Mouse (Mus musculus): Measurements from ENCODE around the gene Megf8.

Megf8 gene

DNA sequence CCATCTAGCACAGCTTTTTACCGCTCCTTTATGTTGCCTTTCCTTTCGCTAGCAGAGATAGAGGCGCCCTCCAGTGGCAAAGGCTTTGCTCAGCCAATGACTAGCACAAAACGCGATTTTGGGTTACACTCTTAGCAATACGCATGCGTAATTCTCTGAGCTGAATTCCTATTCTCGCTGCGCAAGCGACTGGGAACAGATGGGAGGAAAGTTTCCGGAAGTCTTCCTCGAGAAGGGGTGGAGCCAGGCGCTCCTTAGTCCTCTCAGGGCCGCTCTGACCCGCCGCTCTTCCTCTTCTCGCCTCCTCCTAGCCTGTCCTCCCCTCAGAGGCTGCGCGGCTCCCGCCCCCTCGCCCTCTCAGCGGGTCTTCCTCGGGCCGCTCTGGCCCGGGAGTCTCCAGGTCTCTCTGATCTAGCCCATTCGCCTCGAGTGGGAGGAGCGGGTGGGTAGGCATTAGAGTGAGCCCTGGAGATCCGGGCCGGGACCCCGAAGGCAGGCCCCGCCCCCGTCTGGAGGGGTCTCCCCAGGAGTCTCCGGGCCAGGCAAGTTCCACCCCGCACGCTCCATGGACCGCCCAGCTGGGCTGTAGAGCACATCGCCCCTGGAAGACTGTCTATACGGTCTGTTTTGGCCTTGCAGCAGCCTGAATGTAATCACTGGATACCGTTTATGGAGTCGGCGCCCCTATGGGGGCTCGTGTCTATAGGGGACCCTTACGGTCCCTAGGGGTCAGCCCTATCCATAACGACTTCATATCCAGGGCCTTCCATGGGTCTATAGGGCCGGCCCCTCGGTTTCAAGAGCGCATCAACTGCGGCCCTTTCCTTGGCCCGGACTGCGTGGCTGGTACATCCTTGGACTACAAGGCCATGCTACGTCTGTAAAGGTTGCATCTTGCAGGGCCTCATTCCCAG is at the start of gene Megf8:
Gene Megf8 (plus strand): TSS at position 633 of the 914 bp plus-strand sequence.
- DNase-seq (ENCODE audit: low spot score): peak; percentile 73

DNA sequence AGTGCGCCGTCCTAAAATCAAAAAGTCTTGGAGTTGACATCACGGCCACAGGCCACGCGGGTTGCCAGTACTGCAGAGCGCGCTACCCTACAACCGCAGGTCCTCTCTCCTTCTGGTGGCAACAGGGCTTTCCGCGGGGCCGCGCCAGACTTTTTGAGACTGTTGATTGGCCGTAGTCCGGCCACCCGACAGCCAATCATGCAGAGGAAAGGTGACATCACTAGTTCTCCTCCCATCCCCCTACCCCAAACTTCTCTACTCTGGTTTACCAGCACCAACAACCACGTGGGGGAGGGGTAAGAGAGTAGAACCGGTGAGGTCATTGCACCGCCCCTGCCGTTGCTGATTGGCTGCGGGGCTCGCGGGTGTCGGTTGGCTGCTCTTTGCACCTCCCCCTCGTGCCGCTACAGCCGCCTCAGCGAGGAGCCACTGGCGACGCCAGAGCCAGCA is 49.6 kb upstream of the Megf8 start, which contains the start of gene Cic:
Gene Cic (plus strand): TSS at position 404 of the 450 bp plus-strand sequence.
- DNase-seq (ENCODE audit: low spot score): no peak

DNA sequence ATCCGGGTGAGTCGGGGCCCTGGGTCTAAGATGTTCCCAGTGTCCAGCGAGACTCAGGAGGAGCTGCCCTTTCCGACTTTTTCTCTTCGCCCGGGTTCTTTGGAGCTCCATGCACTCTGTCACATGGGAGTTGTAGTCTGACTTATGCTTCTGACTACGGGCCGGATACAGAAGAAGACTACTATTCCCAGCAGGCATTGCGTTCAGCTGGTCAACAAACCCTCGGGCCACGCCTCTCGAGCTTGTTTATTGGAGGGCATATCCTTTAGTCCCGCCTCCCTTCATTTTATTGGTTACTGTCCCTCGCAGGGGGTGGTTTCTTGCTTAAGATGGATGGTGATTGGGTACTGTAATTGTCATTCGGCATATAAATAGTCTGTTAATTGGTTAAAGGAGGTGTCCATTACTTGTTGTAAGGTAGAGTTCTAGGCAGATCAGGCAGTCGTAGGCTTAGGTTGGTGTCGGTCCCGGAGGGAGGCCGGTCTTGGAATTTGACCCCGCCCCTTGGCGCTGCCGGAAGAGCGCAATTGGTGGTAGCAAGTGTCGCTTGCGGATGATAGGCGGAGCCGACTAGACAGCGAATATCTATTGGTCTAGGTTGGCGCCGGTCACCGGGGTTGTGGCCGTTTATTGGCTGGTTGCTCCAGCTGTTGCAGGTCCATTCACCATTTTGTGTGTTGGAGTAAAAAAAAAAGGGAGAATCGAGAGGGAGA is 49.1 kb upstream of the Megf8 start:
- peak; percentile 98 for DNase-seq (ENCODE audit: low spot score)

DNA sequence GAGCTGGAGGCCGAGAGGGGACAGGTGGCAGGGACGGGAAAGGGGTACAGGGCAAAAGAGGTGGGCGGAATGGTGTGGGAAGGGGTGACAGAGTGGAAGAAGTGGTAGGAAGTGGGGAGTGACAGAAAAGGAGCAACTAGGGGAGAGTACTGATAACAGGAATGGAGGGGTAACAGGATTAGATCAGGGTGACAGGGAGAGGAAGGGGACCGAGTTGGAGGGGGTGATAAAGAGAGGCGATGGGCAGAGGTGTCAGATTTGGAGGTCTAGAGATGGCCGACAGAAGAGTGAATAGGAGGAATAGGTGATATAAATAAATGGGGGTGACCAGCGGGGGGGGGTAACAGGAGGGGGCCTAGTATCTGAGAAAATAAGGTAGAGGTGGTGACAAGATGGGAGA is 48.4 kb upstream of the Megf8 start:
- no peak for DNase-seq (ENCODE audit: low spot score)

DNA sequence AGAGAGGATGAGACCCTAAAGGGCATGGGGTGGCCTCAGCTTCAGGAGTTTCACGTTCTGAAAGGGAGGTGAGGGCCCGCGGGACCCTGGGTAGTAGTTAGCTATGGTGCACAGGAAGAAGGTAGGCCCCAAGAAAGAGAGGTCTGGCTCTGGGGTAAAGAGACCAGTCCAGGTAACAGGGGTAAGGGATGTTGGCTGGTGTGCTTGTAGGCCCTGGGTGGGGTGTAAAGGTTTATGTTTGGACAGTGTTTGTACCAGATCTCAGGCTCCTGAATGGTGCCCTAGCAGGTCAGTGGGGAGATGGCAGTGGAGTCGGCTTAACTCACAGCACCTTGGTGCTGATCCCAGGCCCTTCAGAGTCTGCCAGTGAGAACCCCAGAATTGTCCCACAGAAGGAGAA is 47.9 kb upstream of the Megf8 start:
- peak; percentile 2 for DNase-seq (ENCODE audit: low spot score)

DNA sequence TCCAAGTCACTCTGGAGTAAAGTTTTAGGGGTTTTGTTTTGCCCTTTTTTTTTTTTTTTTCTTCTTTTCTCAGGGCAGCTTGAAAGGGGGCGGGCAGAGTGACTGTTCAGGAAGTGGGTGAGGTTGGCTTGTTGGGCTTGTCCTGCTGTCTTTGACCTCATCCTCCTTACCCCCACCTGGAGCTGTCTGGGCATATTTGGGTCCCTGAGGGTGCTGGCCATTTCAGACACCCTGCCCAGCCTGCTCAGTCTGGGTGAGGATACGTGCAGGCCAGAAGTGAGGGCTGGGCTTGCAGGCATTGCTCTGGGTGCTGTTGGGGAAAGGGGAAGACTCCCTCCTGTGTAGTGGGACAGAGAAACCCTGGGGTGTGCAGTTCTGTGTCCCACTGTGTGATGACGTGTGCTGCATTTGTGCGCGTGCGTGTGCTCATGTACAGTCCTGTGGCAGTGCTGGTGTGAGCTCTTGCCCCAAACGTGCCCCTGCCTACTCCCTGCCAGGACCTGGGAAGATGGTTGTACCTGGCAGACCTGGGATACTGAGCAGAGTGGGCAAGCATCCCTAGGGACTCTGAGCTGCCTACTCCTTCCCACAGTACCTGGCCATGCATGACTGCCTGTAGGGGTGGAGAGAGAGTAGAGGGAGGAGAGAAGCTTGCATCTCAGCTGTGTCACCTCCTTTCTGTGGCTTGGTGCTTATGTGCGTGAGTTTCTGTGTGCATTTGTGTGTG is 47.3 kb upstream of the Megf8 start:
- DNase-seq (ENCODE audit: low spot score): peak; percentile 1

DNA sequence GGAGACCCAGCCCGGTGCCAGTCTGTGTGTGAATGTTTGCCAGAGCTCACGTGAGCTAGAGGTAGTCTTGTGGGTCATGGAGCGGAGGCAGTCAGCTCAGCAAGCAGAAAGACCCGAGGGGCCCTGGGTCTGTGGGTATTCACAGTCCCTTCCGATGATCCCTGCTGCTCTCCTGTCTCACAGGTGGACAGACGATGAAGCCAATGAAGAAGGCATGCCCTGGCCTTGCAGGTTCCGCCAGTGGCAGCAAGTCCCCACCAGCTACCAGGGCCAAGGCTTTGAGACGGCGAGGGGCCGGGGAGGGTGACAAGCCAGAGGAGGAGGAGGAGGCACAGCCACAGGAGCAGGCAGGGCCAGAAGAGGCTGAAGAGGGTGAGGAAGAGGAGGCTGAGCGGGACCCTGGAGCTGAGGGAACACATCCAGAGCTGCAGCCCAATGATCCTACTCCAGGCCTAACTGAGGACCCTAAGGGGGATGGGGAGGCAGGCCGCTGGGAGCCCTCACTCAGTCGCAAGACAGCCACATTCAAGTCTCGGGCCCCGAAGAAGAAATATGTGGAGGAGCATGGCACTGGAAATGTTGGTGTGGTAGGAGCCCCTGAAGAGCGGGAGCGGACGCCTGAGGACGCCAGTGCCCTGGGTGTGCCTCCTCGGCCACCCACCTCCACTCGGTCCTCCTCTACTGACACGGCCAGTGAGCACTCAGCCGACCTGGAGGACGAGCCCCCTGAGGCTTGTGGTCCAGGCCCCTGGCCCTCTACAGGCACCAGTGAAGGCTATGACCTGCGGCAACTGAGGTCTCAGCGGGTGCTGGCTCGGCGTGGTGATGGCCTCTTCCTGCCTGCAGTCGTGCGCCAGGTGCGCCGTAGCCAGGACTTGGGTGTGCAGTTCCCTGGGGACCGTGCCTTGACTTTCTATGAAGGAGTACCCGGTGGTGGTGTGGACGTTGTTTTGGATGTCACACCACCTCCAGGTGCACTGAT is 46.0 kb upstream of the Megf8 start:
- DNase-seq (ENCODE audit: low spot score): no peak

DNA sequence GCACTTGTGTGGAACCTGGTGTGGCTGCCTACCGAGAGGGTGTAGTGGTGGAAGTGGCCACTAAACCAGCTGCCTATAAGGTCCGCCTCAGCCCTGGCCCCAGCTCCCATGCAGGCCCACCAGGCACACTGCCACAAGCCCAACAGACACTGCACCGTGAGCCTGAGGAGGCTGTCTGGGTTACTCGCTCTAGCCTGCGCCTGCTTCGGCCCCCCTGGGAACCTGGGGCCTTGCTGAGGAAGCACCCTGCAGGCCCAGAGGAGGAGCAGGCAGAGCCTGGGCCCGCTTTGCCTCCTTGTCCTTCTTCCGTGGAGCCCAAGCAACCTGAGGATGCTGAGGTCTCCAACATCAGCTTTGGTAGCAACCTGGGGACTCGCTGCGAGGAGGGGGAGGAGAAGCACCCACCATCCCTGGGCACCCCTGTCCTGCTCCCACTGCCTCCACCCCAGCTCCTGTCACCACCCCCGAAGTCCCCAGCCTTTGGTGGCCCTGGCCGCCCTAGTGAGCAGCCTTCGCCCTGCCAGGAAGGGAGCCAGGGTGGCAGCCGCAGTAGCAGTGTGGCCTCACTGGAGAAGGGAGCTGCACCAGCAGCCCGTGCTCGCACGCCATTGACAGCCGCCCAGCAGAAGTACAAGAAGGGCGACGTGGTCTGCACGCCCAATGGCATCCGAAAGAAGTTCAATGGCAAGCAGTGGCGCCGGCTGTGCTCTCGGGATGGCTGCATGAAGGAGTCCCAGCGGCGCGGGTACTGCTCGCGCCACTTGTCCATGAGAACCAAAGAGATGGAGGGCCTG is 45.1 kb upstream of the Megf8 start:
- no peak for DNase-seq (ENCODE audit: low spot score)

DNA sequence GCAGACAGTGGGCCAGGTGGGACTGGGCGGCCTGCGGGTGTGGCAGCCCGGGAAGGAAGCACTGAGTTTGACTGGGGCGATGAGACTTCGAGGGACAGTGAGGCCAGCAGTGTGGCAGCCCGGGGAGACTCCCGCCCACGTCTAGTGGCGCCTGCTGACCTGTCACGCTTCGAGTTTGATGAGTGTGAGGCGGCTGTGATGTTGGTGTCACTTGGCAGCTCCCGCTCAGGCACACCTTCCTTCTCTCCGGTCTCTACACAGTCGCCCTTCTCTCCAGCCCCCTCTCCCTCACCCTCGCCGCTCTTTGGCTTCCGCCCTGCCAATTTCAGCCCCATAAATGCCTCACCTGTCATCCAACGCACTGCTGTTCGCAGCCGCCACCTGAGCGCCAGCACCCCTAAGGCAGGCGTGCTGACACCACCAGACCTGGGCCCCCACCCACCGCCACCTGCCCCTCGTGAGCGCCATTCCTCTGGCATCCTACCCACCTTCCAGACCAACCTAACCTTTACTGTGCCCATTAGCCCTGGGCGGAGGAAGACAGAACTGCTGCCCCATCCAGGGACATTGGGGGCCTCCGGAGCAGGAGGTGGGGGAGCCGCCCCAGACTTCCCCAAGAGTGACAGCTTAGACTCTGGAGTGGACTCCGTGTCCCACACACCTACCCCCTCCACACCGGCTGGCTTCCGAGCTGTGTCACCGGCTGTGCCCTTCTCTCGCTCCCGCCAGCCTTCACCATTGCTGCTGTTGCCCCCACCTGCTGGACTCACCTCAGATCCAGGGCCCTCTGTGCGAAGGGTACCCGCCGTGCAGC is 44.3 kb upstream of the Megf8 start:
- DNase-seq (ENCODE audit: low spot score): no peak

DNA sequence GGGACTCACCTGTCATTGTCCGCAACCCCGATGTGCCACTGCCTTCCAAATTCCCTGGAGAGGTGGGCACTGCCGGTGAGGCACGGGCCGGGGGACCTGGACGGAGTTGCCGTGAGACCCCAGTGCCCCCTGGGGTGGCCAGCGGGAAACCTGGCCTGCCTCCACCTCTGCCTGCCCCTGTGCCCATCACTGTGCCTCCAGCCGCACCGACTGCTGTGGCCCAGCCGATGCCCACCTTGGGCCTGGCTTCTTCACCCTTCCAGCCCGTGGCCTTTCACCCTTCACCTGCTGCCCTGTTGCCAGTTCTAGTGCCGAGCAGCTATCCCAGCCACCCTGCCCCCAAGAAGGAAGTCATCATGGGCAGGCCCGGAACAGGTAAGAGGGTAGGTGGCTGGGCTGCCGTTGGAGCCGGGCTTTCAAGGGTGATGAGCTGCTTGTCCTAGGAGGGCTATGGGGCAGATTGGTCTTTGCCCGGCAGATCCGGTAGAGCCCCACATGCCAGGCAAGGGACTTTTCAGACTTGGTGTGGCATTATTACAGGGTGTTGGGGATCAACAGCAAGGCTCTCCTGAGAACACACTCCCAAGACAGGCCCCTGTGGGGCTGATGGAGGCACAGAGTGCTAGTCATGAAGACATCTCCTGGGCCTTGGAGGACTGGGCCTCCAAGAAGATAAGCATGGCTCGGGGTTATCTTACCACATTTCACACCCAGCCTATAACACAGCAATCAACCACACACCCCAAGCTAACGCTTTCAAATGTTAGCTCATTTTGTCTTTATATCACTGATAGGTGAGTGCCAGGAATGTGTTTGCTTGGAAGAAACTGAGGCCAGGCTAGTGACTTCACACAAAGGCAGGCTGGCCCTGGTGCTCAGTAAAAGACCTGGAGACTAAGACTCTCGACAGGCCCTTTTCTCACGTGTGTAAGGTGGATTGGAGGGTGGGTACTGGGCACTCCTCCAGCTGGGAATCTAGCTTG is 43.4 kb upstream of the Megf8 start:
- DNase-seq (ENCODE audit: low spot score): no peak

DNA sequence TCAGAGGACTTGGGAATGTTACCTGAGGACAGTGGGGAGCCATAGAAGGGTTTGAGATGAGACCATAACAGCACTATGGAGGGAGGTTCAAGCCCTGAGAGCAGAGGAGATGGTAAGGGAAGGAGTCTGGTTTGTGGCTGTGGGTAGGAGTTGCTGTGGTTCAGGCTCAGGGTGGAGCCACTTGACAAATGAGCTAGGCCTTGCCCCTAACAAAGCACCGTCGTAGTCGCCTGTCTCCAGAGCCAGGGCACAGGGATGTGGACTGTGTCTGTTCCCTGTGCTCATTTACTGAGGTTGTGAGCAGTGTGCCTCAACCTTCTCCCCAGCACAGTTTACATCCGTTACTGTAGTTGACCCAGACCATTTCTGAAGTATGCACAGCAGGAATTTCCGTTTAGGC is 42.4 kb upstream of the Megf8 start:
- DNase-seq (ENCODE audit: low spot score): no peak

DNA sequence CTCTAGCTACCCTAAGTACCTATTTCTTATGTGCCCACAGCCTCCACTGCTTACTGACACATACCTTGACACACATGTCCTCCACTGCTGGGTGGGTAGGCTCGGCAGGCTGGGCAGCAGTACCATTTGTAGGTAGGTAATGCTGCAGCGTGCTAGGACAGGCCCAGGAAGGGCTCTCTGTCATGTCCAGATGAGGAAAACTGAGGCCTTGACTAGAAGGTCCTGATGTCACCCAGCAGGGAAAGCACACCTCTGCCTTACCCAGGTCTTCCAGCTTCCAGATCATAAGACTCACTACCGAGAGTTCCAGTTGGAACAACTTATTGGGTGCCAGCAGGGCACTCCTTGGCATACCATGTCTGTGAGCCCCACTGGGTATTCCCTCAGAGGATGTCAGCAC is 42.0 kb upstream of the Megf8 start:
- no peak for DNase-seq (ENCODE audit: low spot score)

DNA sequence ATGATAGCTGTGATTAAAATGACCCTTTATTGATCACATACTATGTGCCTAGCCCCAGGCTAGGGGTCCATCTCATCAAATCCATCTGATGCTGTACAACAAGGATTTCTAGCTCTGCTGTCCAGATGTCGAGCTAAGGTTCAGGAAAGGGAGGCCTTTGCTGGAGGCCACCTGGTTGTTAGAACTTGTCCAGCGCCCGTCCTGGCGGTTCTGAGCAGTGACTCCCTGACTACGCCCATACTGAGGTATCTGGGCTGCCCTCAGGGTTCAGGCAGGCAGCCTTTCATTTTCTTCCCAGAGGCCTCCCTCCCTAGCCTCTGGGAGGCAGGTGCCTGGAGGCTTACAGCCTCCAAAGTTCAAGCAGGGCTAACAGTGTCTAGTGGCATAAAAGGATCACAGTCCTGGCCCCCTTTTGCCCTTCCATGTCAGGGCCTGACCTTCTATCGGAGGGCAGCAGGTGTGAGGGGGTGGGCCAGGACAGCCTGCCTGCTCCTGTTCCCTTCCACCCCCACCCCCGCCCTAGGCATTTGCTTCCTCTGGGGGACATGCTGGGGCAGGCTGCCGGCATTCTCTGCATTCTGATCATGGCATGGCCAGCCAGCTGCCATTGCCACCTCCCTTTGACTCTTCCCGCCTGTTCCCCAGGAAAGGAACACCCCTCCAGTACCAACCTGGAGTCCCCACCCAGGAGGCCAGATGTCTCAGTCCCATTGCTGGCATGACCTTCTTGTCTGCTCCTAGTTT is 41.2 kb upstream of the Megf8 start:
- no peak for DNase-seq (ENCODE audit: low spot score)

DNA sequence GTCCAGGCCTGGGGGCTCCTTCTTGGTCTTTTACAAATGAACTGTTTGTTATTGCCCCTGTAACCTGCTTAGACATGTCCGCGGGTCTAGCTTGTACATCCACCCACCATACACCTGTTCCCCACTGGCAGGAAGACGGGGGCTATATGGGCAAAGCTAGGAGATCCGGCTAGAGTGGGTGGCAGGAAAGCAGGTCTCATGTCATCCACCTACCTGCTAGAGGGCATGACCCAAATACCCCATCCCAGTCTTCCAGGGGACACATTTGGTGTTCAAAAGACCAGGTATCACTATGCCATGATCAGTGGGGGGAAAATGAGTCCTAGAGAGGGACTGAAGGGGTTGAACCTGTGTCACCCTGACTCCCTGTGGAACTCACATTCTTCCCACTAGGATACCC is 39.6 kb upstream of the Megf8 start:
- DNase-seq (ENCODE audit: low spot score): no peak

DNA sequence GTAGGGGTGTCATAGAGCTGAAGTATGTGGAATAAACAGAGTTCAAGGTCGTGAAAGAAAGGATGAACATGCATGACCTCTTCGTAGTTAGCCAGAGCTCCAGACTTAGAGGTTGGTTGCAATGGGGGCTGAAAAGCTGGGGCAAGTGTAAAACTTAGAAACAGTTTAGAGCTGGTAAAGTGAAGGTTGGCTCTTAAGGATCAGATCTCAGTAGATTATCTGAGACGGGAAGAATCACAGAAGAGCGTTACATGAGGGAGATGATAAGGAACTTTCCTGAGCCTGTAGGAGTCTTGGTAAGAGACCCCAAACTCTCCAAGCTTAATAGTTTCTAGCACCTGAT is 39.0 kb upstream of the Megf8 start:
- DNase-seq (ENCODE audit: low spot score): no peak

DNA sequence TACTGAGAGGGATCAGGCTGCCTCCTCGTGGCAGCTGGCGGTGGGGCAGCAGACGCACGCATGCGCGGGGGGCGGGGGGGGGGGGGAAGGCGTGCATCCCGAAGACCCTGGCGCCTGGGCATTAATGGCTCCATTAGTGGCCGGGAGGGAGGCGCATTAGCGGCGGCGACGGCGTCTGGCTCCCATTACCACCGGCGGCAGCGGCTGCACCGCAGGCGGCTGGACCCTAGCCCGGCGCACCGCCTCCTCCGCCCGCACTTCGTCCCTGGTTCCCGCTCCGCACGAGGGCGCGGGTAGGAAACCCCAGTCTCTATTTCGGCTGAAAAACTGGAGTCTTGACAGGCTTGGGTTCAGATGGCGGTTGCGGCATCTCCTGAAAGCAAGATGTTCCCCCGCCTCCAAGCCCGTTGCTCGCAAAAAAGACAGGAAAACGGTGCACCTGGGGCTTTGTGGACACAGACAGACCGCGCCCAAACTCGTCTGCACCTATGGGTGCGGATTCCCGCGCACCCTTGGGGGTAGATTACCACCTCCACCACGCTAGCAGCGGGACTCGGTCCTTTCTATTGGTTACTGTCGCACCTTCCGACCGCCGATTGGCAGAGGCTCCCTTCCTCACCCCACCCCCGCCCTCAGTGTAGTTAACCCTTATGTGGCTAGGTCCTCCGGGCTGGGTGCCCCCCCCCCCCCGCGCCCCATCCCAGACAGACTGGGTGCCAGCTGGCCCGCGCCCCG is 38.5 kb upstream of the Megf8 start:
- DNase-seq (ENCODE audit: low spot score): peak; percentile 80

Data from ovary, postnatal 10 days (tissue).